Mouse (Mus musculus): Measurements from ENCODE around the gene Fars2. TPM values are rescaled to one million over a fixed set of nuclear protein-coding genes. Genes with fewer than 3 reads are reported as not detected.

Gene Fars2
- polyA plus RNA-seq, 1 experiment: 28.4 TPM

DNA sequence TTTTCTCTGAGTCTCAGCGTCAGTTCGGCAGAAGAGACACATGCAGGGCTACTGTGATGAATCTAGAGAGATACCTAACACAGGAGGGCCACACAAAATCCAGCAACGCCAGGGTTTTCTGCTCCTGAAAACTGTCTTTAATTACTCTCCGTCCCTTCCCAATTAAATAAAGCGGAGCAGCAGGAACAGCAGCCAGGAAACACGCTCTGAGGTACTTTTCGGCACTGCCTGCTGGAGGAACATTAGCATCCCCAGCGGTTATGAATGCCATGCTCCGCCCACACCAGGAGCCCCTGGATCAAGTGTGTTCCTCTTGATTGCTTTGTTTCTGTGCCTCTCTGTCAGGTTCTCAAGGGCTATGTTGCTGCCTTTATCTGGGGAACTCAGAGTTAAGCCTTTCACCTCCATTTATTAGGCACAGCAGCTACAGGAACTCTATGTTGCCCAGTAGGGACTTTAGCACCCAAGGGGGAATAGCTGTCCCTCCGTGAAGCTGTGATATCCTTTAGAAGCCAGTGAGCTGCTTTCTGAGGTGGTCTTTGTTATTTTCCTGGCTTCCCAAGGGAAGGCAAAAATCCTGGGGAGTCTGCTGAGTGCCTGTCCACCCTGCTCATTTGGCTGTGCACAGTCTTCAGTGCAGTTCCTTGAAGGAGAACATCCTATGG lies 465.3 kb downstream of the Fars2 start:
- TF ChIP-seq CTCF (IDR thresholded peaks at IDR 0.05; ENCODE audit: borderline replicate concordance, insufficient read depth, low read depth, low read length) (no peak), POLR2A (IDR thresholded peaks at IDR 0.05; ENCODE audit: borderline replicate concordance, insufficient read depth, low read length) (no peak)
- no peak overlapping the region for H3K4me3 ChIP-seq (replicated peaks; ENCODE audit: insufficient read depth, low read depth, low read length)
- H3K27me3 ChIP-seq (ENCODE audit: control insufficient read depth, insufficient read depth, low read length): no peaks in the 10 kb centered on the region
- WGBS: 53% methylated on average over 10 of the region's 10 CpGs
- no peak for DNase-seq
- no peaks in the 10 kb centered on the region; the same call in 1 of the 2 replicates for H3K4me1 ChIP-seq (ENCODE audit: control insufficient read depth, insufficient read depth, low read length)
- no peak overlapping the region for H3K27ac ChIP-seq (ENCODE audit: insufficient read depth, low read length)

DNA sequence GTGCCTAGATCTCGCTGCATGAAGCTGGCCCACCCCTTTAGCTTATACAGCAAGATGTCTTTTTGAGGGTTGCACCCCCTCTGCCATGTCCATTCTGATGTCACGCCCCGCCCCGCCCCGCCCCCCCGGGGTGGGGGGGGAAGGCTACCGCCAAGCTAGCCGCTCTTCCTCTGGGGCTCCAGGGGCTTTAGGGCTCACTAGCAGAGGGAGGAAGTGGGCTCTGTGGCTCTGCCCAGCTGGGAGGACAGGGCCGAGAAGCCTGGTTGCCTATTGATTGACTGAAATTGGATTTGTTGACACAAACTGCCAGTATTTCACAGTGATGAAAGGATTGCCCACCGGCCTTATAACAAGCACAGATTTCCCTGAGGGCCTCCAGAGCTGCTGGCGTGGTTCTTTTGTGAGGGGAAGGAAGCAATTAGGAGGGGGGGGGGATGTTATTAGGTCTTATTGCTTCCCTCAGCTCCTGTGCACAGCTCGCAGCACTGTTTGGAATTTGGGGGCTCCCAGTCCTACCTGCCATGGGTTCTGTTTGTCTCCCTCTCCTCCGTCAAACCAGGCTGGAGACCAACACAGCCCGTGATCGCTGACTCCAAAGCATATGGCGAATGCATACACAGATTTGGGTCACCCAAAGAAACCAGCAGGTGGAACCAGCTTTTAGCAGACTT lies 466.4 kb downstream of the Fars2 start:
- Histone ChIP-seq H3K4me3 (replicated peaks; ENCODE audit: insufficient read depth, low read depth, low read length) (no peak overlapping the region), H3K27me3 (ENCODE audit: control insufficient read depth, insufficient read depth, low read length) (no peaks in the 10 kb centered on the region), H3K27ac (ENCODE audit: insufficient read depth, low read length) (no peak overlapping the region), H3K4me1 (ENCODE audit: control insufficient read depth, insufficient read depth, low read length) (no peaks in the 10 kb centered on the region; the same call in 1 of the 2 replicates)
- WGBS: 36% methylated on average over 16 of the region's 16 CpGs
- no peak for TF ChIP-seq CTCF (IDR thresholded peaks at IDR 0.05; ENCODE audit: borderline replicate concordance, insufficient read depth, low read depth, low read length)
- no peak for TF ChIP-seq POLR2A (IDR thresholded peaks at IDR 0.05; ENCODE audit: borderline replicate concordance, insufficient read depth, low read length)
- no peak for DNase-seq

DNA sequence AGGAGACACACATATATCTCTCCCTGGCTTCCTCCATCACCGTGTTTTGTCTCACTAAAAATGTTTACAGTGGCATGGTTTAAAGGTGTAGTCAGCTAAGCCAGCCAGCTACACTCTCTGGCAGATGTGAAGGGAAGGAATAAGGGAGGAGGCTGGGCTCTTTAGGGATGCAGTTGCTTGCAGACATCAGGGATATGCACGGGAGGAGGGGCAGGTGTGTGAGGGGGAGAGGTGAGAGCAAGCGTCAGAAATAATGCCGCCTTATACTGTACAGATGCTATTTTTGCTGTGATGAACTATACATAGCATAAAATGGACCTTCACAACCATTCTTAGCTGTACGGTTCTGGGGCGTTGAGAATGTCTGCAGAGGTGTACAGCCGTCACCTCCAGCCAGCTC lies 467.0 kb downstream of the Fars2 start:
- DNase-seq: no peak
- H3K27ac ChIP-seq (ENCODE audit: insufficient read depth, low read length): no peak overlapping the region
- no peaks in the 10 kb centered on the region for H3K27me3 ChIP-seq (ENCODE audit: control insufficient read depth, insufficient read depth, low read length)
- WGBS: 85% methylated on average over 7 of the region's 7 CpGs
- no peak overlapping the region for H3K4me3 ChIP-seq (replicated peaks; ENCODE audit: insufficient read depth, low read depth, low read length)
- no peak for TF ChIP-seq POLR2A (IDR thresholded peaks at IDR 0.05; ENCODE audit: borderline replicate concordance, insufficient read depth, low read length)
- TF ChIP-seq CTCF (IDR thresholded peaks at IDR 0.05; ENCODE audit: borderline replicate concordance, insufficient read depth, low read depth, low read length): no peak
- H3K4me1 ChIP-seq (ENCODE audit: control insufficient read depth, insufficient read depth, low read length): no peaks in the 10 kb centered on the region; the same call in 1 of the 2 replicates

DNA sequence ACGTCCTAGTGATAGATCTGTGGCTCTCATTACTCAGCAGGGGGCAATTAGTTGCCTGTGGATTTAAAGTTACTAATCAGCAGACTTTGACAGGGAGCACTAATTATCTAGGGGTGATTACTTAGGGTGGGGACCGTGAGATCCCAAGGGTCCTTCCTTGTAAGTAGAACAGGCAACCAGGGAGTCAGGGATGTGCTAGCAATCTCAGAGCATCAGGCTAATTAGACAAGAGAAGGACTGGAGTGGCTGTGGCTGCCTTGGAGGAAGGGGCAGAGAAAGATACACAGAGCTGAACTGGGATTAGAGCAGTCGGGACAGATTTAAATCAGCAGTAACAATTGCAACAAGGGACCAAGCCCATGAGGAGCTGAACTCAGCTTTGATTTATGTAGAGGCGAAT lies 471.9 kb downstream of the Fars2 start:
- no peak for TF ChIP-seq POLR2A (IDR thresholded peaks at IDR 0.05; ENCODE audit: borderline replicate concordance, insufficient read depth, low read length)
- no peak for TF ChIP-seq CTCF (IDR thresholded peaks at IDR 0.05; ENCODE audit: borderline replicate concordance, insufficient read depth, low read depth, low read length)
- no peak overlapping the region for H3K27ac ChIP-seq (ENCODE audit: insufficient read depth, low read length)
- H3K4me3 ChIP-seq (replicated peaks; ENCODE audit: insufficient read depth, low read depth, low read length): no peak overlapping the region
- H3K4me1 ChIP-seq (ENCODE audit: control insufficient read depth, insufficient read depth, low read length): peaks cover 3% of the 10 kb centered on the region; the same call in 1 of the 2 replicates
- WGBS: 90% methylated on average over 4 of the region's 4 CpGs
- H3K27me3 ChIP-seq (ENCODE audit: control insufficient read depth, insufficient read depth, low read length): no peaks in the 10 kb centered on the region
- no peak for DNase-seq

DNA sequence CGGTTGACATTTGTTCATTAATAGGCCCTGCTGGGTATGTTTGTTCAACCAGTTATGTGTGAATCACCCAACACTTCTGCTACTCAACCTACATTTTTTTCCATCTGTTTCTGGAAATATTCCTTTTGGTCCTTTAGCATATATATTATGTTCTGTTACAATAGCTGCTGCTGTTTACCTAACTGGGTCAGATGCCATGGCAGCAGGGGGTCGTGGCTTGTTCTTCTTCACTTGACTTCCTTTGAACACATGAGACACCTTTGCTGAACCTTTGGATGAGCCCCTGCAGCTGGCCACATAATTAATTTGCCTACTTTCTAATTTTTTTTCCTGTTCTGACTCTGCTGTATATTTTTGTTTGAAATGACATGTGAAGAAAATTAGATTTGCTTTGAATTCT lies 475.1 kb downstream of the Fars2 start:
- Histone ChIP-seq H3K27ac (ENCODE audit: insufficient read depth, low read length) (no peak overlapping the region), H3K4me3 (replicated peaks; ENCODE audit: insufficient read depth, low read depth, low read length) (no peak overlapping the region), H3K27me3 (ENCODE audit: control insufficient read depth, insufficient read depth, low read length) (no peaks in the 10 kb centered on the region), H3K4me1 (ENCODE audit: control insufficient read depth, insufficient read depth, low read length) (peaks cover 3% of the 10 kb centered on the region; the same call in 1 of the 2 replicates)
- TF ChIP-seq POLR2A (IDR thresholded peaks at IDR 0.05; ENCODE audit: borderline replicate concordance, insufficient read depth, low read length) (no peak), CTCF (IDR thresholded peaks at IDR 0.05; ENCODE audit: borderline replicate concordance, insufficient read depth, low read depth, low read length) (no peak)
- WGBS: 16% methylated on average over 2 of the region's 2 CpGs
- peak in 1 of 2 experiments; percentile 20 for DNase-seq

DNA sequence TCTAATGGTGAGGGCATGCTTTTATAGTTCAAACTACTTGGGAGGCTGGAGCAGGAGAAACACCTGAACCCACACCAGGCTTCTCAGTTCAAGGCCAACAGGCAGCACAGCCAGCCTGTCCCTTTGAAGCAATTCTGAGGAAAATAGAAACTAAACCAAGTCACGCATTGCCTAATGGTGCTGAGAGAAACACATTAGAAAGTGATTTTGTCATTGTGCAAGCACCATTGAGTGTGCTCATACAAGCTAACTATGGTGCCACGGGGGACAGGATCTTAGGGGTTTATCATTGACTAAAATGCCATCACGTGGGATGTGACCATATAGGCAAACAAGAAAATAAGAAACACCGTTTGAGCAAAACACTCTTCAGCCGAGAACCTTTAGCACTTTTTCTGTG lies 489.5 kb downstream of the Fars2 start:
- no peak for DNase-seq
- 96% methylated on average over 5 of the region's 5 CpGs for WGBS
- Histone ChIP-seq H3K4me3 (replicated peaks; ENCODE audit: insufficient read depth, low read depth, low read length) (no peak overlapping the region), H3K4me1 (ENCODE audit: control insufficient read depth, insufficient read depth, low read length) (no peaks in the 10 kb centered on the region), H3K27ac (ENCODE audit: insufficient read depth, low read length) (no peak overlapping the region), H3K27me3 (ENCODE audit: control insufficient read depth, insufficient read depth, low read length) (no peaks in the 10 kb centered on the region)
- TF ChIP-seq POLR2A (IDR thresholded peaks at IDR 0.05; ENCODE audit: borderline replicate concordance, insufficient read depth, low read length) (no peak), CTCF (IDR thresholded peaks at IDR 0.05; ENCODE audit: borderline replicate concordance, insufficient read depth, low read depth, low read length) (no peak)

DNA sequence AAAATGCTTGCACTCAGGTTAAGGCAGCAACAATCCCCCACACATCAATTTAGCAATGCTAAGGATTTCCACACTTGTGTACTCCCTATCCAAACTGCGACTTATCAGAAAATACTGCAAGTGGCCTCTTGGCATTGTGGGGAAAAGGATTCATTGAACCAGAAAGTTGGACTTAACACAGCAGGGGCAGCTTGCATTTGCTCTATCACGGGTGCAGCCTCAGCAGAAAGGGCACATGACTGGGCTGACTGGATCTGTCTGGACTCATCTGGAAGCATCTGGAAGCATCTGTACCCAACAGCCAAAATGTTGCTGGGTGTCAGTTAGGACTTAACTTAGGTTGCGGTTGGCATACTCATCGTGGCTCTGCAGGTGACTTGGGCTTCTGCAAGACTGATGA lies 490.7 kb downstream of the Fars2 start:
- Histone ChIP-seq H3K27ac (ENCODE audit: insufficient read depth, low read length) (no peak overlapping the region), H3K4me3 (replicated peaks; ENCODE audit: insufficient read depth, low read depth, low read length) (no peak overlapping the region), H3K4me1 (ENCODE audit: control insufficient read depth, insufficient read depth, low read length) (no peaks in the 10 kb centered on the region), H3K27me3 (ENCODE audit: control insufficient read depth, insufficient read depth, low read length) (no peaks in the 10 kb centered on the region)
- no peak for DNase-seq
- TF ChIP-seq CTCF (IDR thresholded peaks at IDR 0.05; ENCODE audit: borderline replicate concordance, insufficient read depth, low read depth, low read length) (no peak), POLR2A (IDR thresholded peaks at IDR 0.05; ENCODE audit: borderline replicate concordance, insufficient read depth, low read length) (no peak)
- 78% methylated on average over 4 of the region's 4 CpGs for WGBS

DNA sequence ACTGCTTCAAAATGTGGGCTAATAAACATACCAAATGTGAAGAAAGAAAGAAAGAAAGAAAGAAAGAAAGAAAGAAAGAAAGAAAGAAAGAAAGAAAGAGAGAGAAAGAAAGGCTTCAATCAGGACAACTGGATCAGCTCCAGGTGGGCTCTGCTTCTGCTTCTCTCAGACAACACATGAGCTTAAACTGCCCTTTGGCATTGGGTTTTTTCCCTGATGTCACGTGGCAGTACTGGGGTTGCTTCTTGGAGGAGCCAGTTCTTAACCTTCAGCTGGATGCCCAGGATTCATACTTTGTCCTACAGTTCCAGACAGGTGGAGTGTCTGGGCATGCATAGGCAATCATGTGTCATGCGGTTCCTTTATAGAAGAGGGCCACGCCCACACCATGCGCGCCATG lies 493.2 kb downstream of the Fars2 start:
- Histone ChIP-seq H3K27ac (ENCODE audit: insufficient read depth, low read length) (no peak overlapping the region), H3K4me1 (ENCODE audit: control insufficient read depth, insufficient read depth, low read length) (no peaks in the 10 kb centered on the region), H3K27me3 (ENCODE audit: control insufficient read depth, insufficient read depth, low read length) (no peaks in the 10 kb centered on the region), H3K4me3 (replicated peaks; ENCODE audit: insufficient read depth, low read depth, low read length) (no peak overlapping the region)
- WGBS: 96% methylated on average over 5 of the region's 5 CpGs
- DNase-seq: no peak
- TF ChIP-seq POLR2A (IDR thresholded peaks at IDR 0.05; ENCODE audit: borderline replicate concordance, insufficient read depth, low read length) (no peak), CTCF (IDR thresholded peaks at IDR 0.05; ENCODE audit: borderline replicate concordance, insufficient read depth, low read depth, low read length) (no peak)
